Mouse (Mus musculus) inflammation-experienced regulatory T-cells, adult 6 months (primary cell): Measurements from ENCODE around the gene Fabp3. TPM values are rescaled to one million over a fixed set of nuclear protein-coding genes. Genes with fewer than 3 reads are reported as not detected.

ENCODE experiments used
- ATAC-seq: one replicate; pipeline ENCODE4 v1.8.0; 2017
- polyA plus RNA-seq, 3 experiments: library from polyadenylated mRNA; unstranded; fragments of 100-300 nt; shearing (Covaris generic); gene quantifications; one replicate each; pipeline ENCODE4 v1.2.1; 2017

Fabp3 gene
- 1 to 10 TPM in 1 of 3 experiments, not detected in 2; 1.6 TPM for polyA plus RNA-seq

DNA sequence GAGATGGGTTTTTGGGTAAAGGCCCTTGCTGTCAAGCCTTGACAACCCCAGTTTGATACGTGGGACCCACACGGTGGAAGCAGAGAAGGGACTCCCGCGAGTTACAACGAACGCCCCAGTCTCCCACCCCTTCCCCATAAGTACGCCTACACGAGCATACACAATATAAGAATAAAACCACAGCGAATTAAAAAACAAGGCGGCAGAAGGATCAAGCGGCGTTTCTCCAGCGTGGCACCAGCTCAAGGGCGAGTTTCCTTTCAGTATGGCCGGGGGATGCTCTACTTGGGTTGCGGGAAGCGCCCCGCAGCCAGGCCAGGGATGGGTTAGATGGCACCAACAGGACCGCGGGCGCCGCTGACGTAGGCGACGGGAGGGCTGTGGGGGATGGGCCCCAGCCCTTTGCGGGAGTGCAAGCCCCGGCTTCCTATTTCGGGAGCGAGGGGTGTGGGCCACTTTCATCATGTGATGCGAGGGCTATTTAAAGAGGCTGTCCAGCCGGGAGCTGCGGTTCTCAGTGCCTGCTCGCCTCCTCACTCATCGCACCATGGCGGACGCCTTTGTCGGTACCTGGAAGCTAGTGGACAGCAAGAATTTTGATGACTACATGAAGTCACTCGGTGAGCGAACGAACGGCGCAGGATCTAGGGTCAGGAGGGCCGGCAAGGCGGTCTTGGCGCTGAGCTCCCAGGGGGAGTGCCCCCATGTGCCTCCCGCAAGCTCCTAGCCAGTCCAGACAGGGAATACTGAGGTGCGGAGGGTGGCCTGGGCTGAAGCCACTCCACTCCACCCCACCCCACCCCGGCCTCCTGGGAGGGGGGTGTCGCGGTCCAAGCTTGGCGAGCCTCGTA, at the start of gene Fabp3, which contains the start of gene Gm10570:
TSS of gene Fabp3 (plus strand) at position 365 of the 851 bp plus-strand sequence.
TSS of gene Gm10570 (minus strand) at position 444 of the 851 bp plus-strand sequence.
- ATAC-seq = no peak

DNA sequence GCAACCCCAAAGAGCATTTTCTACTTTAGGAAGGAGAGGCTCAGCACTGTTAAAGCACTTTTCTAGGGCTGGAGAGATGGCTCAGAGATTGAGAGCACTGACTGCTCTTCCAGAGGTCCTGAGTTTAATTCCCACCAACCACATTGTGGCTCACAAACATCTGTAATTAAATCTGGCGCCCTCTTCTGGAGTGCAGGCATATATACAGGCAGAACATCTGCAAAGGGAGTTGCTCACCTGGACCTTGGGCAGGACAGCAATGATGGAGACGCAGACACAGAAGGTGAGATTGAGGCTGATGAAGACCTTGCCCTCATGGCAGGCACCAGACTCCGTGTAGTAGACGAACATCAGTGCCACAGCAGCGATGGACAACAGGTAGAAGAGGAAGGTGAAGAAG, 48.0 kb upstream of the Fabp3 start:
- no peak for ATAC-seq

DNA sequence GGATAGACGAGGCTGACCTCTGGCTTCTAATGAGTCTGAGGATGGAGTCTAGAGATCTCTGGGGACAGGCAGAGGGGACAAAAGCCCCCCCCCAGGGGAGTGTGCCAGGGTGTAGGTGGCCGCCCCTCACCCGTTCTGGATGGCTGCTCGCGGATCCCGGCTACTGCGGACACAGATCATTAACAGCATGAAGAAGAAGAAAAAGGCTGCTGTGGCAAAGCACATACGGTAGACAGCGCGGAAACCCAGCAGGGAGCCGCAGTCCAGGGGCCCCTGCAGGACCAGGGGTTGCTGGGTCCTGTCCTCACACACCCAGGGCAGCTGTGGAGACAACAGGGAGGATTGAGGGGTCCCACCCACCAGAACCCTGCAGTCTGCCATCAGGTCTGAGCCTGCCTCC, 44.3 kb upstream of the Fabp3 start:
- no peak for ATAC-seq

DNA sequence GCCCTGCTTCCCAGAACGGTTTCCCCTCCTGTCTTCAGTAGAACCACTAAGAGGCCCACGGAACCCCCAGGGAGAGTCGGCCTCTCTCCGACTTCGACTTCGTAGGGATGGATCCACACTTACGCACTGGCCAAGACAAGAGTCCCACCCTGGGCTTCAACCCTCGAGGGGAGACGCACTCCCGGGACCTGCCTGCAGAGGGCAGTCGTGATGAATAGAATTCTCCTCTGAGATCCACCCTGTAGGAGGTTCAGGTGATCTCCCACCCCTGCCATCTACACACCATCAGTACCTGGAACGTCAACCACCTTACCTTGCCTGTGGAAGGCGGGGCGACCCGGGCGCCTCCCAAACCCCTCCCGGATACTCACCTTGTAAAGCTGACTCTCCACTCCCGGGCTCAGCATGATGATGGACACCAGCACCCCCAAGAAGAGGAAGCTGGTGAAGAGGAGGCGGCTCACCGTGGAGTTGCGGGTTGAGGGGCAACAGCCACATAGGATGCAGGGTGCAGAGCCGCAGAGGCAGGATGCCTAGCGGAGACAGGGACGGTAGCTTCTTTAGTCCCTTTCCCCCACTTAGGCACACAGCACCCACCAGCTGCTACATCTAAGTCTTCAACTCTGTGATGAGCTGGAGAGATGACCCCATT, 43.6 kb upstream of the Fabp3 start:
- no peak for ATAC-seq

DNA sequence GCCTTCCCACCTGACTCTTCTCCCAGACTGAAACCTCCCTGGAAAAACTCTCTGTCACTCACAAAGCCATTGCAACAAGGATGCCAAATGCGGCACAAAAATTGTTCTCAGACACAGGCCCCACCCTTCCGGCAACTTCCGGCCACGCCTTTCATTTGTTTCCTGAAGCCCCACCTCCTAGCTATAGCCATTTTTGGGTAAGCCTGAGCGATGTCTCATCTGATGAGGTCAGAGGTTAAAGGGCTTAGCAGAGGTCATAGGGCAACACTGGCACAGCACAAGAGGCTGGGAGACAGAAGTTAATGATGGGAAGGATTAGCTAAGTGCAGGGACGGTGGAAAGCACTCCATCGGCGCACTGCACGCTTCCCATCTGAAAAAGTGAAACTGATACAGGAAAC, 41.8 kb upstream of the Fabp3 start:
- ATAC-seq = no peak

DNA sequence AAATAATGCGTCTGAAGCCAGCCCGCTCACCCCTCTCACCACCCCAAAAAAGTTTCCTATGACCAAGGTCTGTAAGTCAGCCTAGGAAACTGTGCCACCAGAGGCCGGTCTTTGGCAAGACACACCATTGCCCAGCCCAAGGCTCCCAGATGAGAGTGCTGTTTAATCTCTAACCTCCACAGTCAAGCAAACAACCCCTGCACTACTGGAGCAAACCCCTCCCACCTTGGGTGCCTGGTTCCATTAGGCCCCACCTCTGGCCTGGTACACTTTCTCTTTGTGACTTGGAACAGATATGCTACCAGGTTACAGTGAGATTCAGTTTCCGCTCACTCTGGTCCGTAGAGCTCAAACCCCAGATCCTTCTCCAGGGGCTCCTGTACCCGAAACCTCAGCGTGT, 41.3 kb upstream of the Fabp3 start:
- ATAC-seq = no peak

DNA sequence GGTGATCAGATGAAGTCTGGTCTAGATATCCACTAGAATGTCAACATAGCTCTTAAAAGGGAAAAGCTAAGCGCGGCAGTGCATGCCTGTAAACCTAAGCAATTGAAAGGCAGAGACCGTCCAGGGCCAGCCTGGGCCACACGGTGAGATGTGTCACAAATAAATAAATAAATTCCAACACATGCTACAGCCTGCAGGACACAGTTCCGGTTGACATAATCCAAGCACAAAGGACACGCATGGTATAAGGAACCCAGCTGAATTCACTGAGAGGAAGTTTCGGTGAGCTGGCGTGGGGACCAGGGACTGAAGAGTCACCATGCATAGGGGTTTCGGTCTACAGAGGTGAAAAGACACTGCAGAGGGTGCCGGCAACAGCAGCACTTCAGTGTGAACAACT, 39.7 kb upstream of the Fabp3 start:
- no peak for ATAC-seq

DNA sequence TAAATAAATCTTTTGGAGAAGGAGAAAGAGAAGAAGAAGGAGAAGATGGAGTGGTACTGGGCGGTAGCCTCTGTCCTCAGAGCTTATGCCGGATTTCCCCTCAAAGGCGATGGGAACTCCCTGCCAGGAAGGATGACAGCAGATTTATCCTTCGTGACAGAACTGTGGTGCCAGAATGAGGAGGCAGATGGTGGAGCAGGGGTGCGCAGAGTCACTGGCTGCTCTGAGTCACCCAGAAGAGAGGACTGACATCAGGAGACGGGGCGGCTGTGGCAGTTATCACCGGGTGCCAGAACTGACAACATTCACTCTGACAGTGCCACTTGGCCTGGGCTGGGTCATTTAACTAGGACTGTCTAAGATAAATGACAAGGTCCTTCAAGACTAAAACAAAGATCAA, 38.3 kb upstream of the Fabp3 start:
- ATAC-seq = no peak

DNA sequence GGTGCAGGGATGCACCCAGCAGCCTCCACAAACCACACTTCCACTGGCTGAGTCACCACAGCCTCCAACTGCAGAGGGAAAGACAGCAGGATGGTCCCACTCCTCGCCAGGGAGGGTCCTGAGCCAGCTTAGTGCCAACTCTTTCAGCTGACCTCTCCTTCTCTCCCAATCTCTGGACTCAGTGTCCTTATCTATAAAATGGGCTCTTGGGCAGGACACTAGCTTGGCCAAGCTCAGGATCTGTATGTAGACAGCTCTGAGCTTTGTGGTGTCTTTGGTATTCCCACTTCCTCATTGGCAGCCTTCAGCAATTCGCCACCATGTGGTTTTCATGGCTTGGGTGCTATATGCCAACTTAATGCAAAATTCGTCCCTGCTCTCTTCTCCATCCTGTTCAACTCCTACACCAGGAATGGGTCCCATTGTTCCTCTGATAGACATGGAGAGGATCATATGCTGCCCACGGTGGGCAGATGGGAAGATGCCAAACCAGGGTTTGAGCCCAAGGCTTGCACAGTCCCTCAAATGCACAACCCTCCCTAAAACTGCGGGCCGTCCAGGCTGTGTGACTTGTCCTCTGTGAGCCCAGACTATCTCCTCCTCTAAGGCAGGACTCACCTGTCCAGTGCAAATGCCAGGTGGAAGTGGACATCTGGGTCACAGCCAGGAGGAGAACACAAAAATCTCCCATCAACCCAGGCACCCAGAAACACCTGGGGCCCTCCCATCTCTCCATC, 37.6 kb upstream of the Fabp3 start:
- ATAC-seq = no peak

DNA sequence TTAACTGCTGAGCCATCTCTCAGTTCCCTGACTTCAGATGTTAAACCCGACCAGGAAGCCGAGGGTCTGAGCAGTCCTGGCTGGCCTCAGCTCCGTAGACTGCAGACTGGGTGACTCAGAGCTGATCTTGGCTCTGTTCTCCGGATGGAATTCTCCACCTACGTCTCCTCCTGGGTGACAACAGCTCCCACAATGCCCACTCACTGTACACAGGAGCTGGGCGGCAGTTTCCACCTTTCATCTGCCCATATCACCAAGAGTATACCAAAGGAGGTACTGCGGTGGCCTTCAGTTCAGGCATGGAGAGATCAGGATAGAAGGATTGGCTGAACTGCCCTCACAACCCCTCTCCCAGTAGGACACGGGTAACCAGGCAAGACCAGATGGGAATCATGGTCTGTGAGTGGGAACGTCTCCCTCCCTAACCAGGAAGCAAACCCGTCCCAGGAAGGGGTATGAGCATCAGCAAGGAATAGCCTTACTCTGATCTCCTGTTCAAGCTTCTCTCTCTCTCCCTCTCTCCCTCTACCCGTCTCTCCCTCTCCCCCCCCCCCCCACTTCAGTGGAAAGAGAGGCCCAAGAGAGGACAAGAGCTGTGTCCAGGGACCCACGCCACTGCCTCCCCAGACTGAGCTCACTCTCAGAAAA, 34.6 kb upstream of the Fabp3 start:
- ATAC-seq = no peak

DNA sequence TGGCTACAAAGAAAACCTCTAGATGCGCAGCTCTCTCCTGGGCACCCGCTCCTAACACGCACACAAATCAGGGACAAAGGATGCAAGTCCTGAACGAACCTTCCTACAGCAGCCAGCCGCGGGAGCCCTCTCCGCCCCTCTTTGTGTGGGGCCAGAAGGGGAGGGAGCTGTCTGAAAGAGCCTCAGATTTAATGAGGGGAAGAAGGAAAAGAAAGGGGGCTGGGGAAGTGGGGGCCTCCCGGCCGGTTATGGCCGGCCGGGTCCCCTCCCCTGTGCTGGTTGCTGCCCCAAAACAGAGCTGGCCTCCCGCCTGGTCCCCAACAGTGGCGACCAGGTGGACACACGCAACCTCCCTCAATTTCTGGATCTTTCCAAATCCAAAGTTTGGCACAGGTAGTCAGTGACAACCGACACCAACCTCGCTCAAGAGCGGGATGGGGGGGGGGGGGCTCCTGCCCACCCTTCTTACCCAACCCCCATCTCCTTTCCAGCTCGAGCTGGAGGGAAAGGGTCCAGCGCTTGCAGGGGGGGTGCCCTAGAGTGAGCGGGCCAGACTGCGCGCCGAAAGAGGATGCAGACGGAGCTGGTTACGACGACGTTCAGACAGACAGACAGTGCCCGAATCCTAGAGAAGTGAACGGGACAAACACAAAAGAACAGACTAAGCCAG, 33.9 kb upstream of the Fabp3 start:
- no peak for ATAC-seq

DNA sequence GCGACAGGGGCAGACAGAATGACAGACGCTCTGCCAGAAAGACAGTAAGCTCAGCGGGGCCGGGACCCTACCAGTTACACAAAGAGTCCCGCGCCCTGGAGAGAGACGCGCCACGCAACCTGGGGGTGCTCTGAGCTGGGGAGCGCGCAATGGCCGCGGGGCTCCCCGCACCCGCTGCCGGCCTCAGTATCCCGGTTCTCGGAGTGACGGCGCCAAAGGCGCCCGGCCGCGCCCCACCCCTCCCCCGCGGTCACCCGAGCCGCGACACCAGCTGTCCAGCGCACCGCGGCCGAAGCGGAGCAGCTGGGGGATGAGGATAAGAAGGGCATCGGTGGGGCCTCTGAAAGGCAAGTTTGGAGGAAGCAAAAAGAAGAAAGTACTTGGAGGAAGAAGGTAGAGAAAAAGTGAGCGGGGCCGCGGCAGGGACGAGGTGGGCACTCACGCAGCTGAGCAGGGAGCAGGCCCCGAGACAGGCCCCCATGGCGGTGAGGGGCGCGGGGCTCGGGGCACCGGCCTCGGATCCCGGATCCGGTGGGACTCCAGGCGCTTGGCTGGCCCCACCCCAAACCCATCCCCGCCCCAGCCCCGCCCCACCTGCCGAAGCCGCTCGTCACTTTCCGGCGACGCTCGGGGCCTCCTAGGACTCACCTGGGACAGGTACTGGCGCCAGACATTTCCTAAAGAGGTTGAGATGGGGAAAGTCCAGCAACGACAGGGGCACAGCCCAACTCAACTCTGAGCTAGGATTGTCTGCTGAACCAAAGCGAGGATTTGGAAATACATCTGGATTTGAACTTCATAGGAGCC, 33.2 kb upstream of the Fabp3 start:
- no peak for ATAC-seq

DNA sequence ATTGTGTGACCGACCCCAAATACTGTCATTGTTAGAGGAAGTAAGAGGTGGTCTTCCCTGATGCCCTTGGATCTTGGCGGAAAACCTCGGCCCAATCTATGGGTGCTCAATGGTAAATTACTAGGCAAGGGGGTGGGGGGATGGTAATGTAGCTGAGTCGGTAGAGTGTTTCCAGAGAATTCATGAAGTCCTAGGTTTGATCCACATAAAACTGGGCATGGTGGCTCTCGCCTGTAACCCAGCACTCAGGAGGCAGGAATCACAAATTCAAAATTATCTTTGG, 32.6 kb upstream of the Fabp3 start:
- ATAC-seq = no peak

DNA sequence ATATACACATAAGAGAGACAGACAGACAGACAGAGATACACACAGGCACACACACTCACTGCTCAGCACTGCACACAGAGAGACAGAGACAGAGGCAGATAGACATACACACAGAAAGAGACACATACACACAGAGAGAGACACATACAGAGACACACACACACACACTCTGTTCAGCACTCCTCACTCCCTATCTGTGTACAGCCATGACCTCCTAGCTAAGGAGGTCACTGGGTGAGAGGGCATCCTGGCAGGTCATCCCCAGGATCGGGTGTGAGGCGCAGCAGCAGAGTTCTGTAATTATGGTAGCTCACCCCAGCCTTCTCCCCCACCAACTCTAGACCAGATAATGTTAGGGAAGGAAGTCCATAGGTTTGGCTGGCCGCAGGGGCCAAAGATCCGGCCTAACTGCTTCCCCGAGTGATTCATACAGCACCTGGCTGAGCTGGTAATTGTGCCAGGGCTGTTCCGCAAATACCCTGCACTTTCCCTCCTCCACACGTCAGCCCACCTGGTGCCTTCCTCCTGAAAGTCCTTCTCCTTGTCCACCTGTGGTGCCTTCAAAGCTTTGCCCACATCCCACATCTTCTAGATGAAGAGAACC, 31.7 kb upstream of the Fabp3 start:
- no peak for ATAC-seq

DNA sequence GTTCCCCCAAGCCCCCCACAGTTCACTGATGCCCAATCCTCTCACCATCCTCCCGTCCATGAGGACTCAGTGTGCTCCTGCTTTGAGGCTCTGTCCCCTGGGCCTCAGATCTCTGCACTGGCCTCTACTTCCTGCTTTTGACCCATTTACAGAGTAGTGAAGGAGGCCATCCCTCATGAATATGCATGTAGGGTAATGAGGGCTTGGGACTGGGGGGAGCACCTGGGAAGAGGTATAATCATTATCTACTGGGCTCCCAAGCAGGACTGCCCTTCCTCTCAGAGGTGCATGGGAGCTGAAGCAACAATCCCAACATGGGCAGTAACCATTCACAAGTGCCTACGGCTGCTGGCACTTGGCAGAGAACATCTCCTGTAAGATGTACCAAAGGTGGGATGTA, 29.3 kb upstream of the Fabp3 start, which contains the start of gene Serinc2:
TSS of gene Serinc2 (minus strand) at position 101 of the 400 bp plus-strand sequence.
- ATAC-seq = no peak

DNA sequence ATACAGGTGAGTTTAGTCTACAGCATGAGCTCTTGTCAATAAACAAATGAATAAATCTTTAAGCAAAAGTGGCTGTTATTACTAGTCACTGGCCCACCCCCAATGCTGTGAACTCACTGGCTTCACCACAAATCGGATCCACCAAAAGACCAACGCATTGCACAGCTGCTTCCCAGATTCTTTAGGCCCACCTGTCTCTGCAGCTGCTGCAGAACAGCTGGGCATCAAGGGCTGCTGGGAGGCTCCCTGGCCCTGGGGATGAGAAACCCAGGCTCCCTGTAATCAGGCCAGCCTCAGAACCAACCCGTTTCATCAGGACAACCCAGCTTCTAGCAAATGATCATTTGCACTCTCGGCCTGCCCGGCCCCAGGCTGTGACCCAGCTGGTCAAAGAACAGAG, 25.5 kb upstream of the Fabp3 start:
- no peak for ATAC-seq

DNA sequence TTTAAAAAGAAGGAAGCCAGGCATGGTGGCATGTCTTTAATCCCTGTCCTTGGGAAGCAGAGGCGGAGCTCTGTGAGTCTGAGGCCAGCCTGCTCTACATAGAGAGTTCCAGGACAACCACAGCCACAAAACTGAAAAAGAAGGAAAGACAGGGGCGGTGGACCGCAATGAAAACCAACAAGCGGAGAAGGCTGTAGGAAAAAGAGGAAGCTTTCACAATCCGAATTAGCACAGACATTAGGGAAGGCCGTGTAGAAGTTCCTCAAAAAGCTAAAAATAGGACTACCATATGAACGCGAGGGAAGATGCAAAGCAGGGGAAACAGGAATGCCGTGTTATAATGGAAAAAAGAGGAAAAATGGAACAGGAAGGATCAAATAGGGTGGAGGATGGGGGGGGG, 24.6 kb upstream of the Fabp3 start:
- no peak for ATAC-seq

DNA sequence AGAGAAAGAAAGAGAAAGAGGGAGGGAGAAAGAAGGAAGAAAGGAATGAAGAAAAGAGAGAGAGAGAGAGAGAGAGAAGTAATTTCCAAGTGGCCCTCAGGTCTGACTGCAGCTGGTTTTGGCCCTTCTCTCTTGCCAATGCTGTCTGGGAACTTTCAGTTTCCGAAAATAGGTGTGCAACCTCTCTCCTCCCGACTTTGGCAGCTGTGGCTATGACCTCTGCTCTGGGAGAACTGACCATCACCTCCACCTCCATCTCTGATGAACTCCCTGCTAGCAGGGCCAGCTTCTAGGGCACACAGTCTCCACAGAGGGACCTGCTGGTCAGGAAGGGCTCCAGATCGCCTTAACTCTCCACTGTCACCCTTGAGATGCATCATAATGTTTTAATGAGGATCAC, 21.9 kb upstream of the Fabp3 start:
- no peak for ATAC-seq

DNA sequence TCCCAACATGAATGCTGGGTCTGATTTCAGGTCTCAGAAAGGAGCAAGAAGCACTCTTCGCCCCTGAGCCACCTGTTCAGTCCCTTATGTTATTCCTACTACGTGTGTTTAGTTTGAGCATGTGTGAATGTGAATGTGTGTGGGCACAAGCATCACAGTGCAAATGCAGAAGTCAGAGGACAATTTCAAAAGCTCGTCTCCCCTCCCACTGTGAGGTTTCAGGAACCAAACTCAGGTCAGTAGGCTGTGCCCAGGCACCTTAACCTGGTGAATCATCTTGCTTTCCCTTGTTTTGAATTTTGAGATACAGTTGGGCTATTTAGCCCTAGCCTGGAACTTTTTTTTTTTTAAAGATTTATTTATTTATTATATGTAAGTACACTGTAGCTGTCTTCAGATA, 18.6 kb upstream of the Fabp3 start:
- ATAC-seq = no peak

DNA sequence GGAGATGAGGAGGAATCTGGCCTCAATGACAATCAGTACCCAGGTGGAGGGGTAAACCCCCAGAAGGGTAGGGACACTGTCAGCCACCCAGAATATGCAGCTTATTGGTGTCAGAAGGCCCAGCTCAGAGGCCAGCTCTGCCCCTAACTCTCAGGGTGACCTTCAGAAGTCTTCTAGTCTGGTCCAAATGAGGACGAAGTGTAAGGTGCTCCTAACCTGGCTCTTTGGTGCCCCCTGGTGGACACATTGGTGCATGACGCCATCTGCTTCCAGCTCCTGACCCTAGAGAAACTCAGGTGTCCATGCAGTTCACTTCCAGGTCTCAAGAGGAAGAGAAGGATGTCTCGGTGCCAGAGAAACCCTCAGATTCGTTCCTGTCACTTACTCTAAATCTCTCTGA, 16.1 kb upstream of the Fabp3 start:
- ATAC-seq = no peak

DNA sequence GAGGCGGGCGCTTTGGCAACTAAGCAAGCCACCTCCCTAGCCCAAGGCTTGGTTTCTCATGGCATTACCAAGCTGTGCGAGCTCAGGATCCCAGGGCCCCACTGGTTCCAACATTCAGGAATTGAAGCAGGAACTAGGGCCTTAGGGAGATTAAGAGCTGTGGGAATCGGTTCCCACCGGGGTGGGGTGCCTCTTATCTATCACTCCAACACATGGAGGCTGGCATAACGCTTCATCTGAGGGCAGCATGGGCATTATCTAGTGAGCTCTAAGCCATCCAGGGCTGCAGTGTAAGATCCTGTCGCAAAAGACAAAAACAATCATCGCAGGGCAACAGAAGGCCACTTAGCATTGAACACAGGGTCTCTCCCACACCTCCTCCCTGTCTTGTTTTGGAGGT, 13.9 kb upstream of the Fabp3 start:
- ATAC-seq = no peak
